Mouse (Mus musculus) left cerebral cortex, postnatal 25 days (tissue): ENCODE measurements around the gene Kcnd2. TPM values are rescaled to one million over a fixed set of nuclear protein-coding genes. Genes with fewer than 3 reads are reported as not detected.
A peak's percentile ranks its signal among the peaks of the same experiment; 100 is the strongest.

ENCODE experiments used
- DNase-seq, 2 experiments: peaks; one replicate each; pipeline ENCODE4 v3.0.0; 2022; ENCODE audit warnings: low spot score in 2 of 2, mixed read lengths in 1 of 2
- intact Hi-C: fragments of 180-260 bp; cut with DNase I; formaldehyde crosslinking; loops from one replicate; pipeline ENCODE4 v1.15.1; 2025
- total RNA-seq, 2 experiments: library from RNA; stranded (reverse); gene quantifications; 2 replicates each; pipeline ENCODE4 v1.2.3; 2021

Kcnd2 gene
- total RNA-seq, 2 experiments from 2014 or later, result 72.2 to 78.3 TPM

DNA sequence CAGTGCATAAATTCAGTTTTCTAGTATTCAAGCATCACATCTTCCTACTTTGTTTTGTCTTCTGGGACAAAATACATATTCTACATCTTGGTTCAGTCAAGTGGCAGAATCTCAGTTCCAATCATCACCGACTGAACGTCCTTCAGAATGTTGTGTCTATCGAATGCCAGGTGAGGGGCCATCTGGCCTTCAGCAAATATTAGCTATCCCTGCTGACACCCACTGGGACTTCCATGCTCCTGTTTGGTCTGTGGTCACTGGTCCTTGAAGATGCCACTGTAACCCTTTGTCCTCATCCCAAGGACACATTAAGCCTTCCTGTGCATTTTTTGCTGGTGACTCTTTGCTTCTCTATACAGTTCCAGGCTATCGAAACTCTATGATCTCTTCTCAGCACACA is 176.5 kb downstream of the Kcnd2 start:
- no peak for DNase-seq
- intact Hi-C loops, result no loop called here

DNA sequence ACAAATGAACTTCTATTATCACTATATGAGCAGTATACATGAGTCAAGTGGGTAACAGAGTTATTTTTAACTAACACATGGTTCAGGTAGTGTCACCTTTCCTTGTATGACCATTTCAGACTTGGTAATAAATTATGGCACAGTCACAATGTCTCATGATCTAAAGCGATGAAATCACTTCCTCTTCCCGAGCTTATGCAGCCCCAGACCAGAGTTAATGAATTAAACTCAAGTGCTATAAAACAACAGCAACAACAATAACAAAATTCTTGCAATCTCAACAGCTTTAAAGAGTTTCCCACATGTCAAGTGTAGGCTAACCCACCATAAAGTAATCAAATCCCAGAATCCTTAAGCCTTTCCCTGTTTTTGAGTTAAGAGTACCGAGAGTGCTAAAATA is 198.4 kb downstream of the Kcnd2 start:
- intact Hi-C loops, result loop anchor here (10.0 kb wide), 1 partner anchor 199 kb away; the partner anchor contains the start of gene Kcnd2

GRCm38 (mm10) chr6:21418246-21418645 is 202.9 kb downstream of the Kcnd2 start:
- DNase-seq, result peak; percentile 43 to 89
- intact Hi-C loops, result loop anchor here (10.0 kb wide), 1 partner anchor 203 kb away; the partner anchor contains the start of gene Kcnd2

More for the DNA sequence above, 198.4 kb downstream of the Kcnd2 start:
- DNase-seq, result no peak

- intact Hi-C loops, result no loop called here
- peak; percentile 30 to 39 for DNase-seq
These were observed 209.0 kb downstream of the Kcnd2 start for GRCm38 (mm10) chr6:21424202-21424785.

- peak in 1 of 2 experiments; percentile 35 for DNase-seq
- intact Hi-C loops, result loop anchor here (5.0 kb wide), 1 partner anchor 214 kb away; the partner anchor contains the start of gene Kcnd2
These were observed 215.8 kb downstream of the Kcnd2 start for GRCm38 (mm10) chr6:21431120-21431519.

DNA sequence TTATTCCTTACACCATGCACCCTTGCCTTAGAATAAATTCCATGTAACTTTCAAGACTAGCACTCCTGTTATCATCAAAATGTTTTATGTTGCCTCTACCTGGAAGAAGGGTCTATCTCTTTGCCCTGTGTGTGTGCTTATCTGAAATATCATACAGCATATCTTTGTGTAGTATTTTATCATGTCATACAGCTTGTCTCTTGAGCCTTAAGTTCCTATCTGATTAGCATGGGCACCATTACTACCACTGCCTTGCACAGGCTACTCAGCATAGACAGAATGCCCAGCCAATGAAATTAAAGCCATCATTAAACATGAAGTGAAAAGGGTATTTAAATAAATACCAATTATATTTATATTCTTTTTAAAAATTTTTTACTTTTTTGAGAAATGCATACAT is 249.4 kb downstream of the Kcnd2 start:
- intact Hi-C loops, result no loop called here
- DNase-seq, result no peak

GRCm38 (mm10) chr6:21471891-21472544 is 256.7 kb downstream of the Kcnd2 start:
- intact Hi-C loops, result no loop called here
- DNase-seq, result no peak

DNA sequence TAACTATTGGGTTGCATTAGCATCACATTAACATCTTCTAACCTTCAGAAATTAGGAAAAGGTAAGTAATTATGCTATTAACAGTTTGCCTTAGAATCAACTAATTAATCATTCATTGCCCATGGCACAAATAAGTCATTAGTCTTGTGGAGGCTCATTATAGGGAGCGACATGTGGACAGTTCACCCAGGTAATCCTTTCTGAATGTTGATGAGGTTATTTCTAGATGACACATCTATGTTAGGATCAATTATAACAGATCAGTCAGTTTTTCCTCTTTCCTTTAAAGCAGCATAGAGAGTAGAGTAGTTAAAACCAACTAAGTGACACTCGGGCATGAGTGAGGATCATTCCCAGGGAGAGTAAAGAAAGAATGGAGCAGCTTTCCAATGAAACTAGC is 267.4 kb downstream of the Kcnd2 start:
- intact Hi-C loops, result no loop called here
- DNase-seq, result no peak

- intact Hi-C loops, result no loop called here
- peak in 1 of 2 experiments; percentile 44 for DNase-seq
These were observed 273.2 kb downstream of the Kcnd2 start for GRCm38 (mm10) chr6:21488536-21488935.

- no peak for DNase-seq
- intact Hi-C loops, result no loop called here
These were observed 287.6 kb downstream of the Kcnd2 start for GRCm38 (mm10) chr6:21502921-21503320.

GRCm38 (mm10) chr6:21510621-21511239 is 295.4 kb downstream of the Kcnd2 start:
- DNase-seq, result no peak
- intact Hi-C loops, result no loop called here

GRCm38 (mm10) chr6:21520351-21520750 is 305.0 kb downstream of the Kcnd2 start:
- intact Hi-C loops, result no loop called here
- DNase-seq, result no peak

- intact Hi-C loops, result no loop called here
- no peak for DNase-seq
These were observed 312.3 kb downstream of the Kcnd2 start for GRCm38 (mm10) chr6:21527489-21528074.

DNA sequence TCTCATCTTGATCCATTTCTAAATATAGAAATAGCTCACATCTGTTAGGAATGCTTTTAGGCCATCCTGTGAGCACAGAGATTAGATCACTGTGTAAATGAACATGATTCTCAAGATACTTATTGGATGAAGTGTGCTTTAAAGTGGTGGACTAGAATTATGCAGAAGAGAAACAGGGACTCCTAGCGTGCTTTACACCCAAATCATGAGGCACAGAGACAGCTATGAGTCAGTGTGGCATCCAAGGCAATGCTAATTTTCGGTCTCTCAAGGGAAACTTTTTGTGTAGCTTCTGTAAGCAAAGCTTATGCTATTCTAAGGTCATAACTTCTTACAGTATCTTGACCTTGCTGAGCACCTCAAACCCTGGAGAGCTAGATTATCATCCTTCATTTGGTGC is 318.7 kb downstream of the Kcnd2 start:
- intact Hi-C loops, result loop anchor here (5.0 to 10.0 kb wide), 2 partner anchors 317 to 689 kb away; partner anchors contain the start of gene Kcnd2
- peak in 1 of 2 experiments; percentile 61 for DNase-seq

- DNase-seq, result peak in 1 of 2 experiments; percentile 46
- intact Hi-C loops, result loop anchor here (5.0 to 10.0 kb wide), 3 partner anchors 177 to 690 kb away; partner anchors contain the start of gene Kcnd2
These were observed 319.5 kb downstream of the Kcnd2 start for GRCm38 (mm10) chr6:21534820-21535219.

- intact Hi-C loops, result no loop called here
- peak; percentile 47 to 91 for DNase-seq
These were observed 336.2 kb downstream of the Kcnd2 start for GRCm38 (mm10) chr6:21551501-21551900.

- DNase-seq, result no peak
- intact Hi-C loops, result no loop called here
These were observed 355.7 kb downstream of the Kcnd2 start for GRCm38 (mm10) chr6:21570964-21571363.

- intact Hi-C loops, result no loop called here
These were observed 374.9 kb downstream of the Kcnd2 start for GRCm38 (mm10) chr6:21590156-21590555.

DNA sequence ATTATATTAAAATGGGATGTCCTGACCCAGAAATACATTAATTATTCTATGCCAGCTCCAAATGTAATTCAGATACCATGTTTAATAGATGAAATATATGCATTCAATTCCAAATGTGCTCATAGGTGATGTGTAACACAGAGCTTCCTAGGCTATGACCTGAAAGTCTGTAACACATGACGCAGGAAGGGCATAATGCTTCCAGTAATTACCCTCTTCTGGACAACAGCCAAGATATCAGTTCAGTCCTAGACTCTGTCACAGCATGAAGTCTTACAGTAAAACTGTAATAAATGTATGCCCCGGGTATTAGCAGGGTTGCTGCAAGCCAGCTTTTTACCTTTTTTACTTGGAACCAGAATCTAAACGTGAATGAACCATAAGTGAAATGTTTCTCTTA is 382.1 kb downstream of the Kcnd2 start:
- no peak for DNase-seq
- intact Hi-C loops, result no loop called here

More at GRCm38 (mm10) chr6:21590156-21590555, 374.9 kb downstream of the Kcnd2 start:
- DNase-seq, result no peak

GRCm38 (mm10) chr6:21609381-21610059 is 394.2 kb downstream of the Kcnd2 start:
- intact Hi-C loops, result no loop called here
- peak in 1 of 2 experiments; percentile 25 for DNase-seq
